Mouse (Mus musculus) G1E (cell line): ENCODE measurements at regions not wholly inside any gene's neighbourhood (a gene's known extent, or its start where the extent isn't known, plus 50 kb on each side); places are given as distances from the start of the nearest gene placed in this dataset.

ENCODE experiments used
- CTCF ChIP-seq: IDR thresholded peaks from 2 replicates; pipeline ENCODE4 v1.5.1; 2012; ENCODE audit warnings: low read depth, low read length, inconsistent platforms, mixed read lengths
- GATA1 ChIP-seq: IDR thresholded peaks from 2 replicates; pipeline ENCODE4 v1.6.1; 2012; ENCODE audit warnings: borderline replicate concordance, low read length, inconsistent platforms, mixed read lengths

DNA sequence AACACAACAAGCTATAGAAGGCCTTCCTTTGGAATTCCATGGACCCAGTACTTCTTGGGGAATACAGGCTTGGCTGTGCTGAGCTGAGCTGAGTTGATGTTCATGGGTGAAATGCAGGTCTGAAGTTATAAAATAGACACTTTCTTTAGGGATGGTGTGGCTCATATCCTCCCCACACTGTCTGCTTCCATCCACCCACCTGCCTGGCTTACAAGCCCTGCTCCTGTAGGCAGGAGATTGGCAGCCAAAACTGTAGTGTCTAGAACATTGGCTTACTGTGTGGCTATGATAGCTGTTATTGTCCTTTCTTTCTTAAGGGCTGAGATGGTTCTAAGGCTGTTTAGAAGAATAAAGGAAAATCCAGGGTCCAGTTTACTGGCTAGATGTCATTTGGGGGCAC lies 286.2 kb upstream of the Cxcr4 start:
- TF ChIP-seq CTCF: no peak
- no peak for TF ChIP-seq GATA1
